Mouse (Mus musculus) ES-Bruce4 (cell line): ENCODE measurements around the gene Emp1.

Experiments
- CTCF ChIP-seq: IDR thresholded peaks from one replicate; pipeline ENCODE4 v1.8.1; 2011; ENCODE audit warnings: low read depth, low read length
- EP300 ChIP-seq: IDR thresholded peaks from 2 replicates; pipeline ENCODE4 v1.6.1; 2011; ENCODE audit warnings: low read depth, low read length; ENCODE audit not compliant: insufficient read depth

DNA sequence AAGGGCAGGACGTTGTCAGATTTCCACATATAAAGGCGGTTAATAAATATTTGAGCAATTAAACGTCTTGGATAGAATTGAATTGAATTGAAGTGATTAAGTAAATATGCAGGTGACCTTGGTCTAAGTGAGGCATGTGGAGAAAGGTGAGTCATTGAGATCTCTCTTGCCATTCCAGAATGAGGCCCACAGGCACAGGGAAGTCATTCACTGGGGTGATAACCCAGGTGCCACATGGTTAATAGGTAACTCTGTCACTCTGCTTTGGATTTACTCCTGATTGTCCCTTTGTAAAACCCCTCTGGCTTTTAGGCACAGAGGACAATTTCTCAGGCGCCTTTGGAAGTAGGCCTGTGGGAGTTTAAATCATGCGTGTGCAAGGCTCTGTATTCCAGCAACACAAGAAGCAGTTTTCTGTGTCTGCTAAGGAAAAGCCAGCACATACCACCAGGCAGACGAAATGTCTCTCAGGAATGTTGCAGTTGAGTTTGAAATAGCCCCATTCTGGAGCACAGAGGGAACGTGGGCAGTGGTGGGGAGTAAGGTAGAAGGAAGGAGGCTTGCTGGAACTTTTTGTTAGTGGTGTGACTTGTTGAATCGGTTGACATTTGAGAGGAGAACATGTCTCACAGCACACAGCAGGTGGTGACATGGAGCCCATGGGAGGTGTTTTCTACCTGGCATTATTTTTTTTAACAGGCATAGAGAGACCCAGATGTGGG is 23.6 kb downstream of the Emp1 start:
- no peak for TF ChIP-seq CTCF
- no peak for TF ChIP-seq EP300
